Mouse (Mus musculus) cerebellum, adult 11 months (tissue): ENCODE measurements around the gene Srcin1.

Experiments used
- DNase-seq: peaks from one replicate; pipeline ENCODE4 v3.0.0; 2022

Gene Srcin1

GRCm38 (mm10) chr11:97500720-97501448 is 75.1 kb downstream of the Srcin1 start:
- DNase-seq, result no peak

DNA sequence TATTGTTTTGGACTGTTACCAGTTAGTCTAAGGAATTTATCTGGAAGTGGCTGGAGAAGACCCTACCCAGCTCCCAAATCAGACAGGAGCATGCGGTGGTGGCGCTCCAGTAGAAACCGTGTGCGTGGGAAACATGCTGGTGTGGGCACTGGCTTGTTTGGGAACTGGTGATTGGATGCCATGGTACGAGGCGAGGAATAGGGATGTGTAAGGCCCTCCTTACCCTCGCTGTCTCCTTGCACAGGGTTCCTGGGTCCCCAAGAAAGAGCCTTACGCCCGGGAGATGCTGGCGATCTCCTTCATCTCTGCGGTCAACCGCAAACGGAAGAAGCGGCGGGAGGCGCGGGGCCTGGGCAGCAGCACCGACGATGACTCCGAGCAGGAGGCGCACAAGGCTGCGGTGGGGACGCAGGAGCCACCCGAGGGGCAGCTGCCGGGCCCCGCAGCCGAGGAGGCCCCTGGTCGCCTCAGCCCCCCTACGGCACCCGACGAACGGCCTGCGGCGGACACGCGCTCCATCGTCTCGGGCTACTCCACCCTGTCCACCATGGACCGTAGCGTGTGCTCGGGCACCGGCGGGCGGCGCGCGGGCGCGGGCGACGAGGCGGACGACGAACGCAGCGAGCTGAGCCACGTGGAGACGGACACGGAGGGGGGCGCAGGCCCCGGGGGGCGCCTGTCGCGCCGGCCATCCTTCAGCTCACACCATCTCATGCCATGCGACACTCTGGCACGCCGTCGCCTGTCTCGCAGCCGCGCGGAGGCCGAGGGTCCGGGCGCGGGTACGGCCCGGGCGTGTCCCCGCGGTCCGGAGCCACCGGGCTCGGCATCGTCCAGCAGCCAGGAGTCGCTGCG is 75.9 kb downstream of the Srcin1 start, which contains the start of gene 4933428G20Rik:
4933428G20Rik (minus strand) TSS at position 476 of the 855 bp plus-strand sequence.
- DNase-seq, result no peak

- DNase-seq, result no peak
Observed at GRCm38 (mm10) chr11:97497543-97497942, 78.4 kb downstream of the Srcin1 start.

GRCm38 (mm10) chr11:97492836-97493235 is 83.2 kb downstream of the Srcin1 start:
- no peak for DNase-seq

DNA sequence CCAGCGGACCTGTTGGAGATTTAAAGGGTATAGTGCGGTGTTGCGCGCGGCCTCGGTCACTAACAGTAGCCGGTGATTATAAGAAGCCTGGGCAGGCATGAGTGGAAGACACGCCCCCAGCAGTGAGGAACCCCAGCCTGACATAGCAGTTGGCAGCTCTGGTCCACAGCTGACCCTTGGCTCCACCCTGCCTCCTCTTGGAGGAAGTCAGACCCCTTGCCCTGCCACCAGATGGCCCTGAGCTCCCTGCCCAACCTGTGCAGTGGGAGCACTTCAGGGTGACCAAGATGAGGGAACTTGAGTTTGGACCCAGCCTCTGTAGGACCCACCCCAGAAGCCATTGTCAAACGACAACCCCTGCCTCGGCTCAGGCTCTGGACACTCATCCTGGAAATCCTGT is 84.3 kb downstream of the Srcin1 start:
- DNase-seq, result no peak

GRCm38 (mm10) chr11:97489589-97490324 is 86.2 kb downstream of the Srcin1 start:
- DNase-seq, result peak; percentile 73

GRCm38 (mm10) chr11:97487656-97488055 is 88.3 kb downstream of the Srcin1 start:
- DNase-seq, result no peak

GRCm38 (mm10) chr11:97485661-97486060 is 90.3 kb downstream of the Srcin1 start:
- no peak for DNase-seq

DNA sequence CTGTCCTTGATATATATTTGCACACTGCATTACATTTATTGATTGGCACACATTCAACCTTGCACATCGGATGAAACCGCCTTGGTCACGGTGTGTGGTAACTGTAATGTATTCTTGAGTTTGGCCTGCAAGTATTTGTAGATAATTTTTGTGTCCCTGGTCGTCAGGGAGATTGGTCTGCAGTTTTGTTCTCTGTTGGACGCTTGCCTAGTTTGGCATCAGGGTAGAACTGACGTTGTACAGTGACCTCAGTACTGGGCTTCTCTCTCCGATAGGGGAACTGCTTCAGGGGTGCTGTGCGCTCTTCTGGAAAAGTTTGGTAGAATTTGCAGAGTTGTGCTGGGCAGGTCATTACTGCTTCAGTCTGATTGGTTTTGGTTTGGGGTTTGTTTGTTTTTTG is 96.2 kb downstream of the Srcin1 start:
- DNase-seq, result no peak

DNA sequence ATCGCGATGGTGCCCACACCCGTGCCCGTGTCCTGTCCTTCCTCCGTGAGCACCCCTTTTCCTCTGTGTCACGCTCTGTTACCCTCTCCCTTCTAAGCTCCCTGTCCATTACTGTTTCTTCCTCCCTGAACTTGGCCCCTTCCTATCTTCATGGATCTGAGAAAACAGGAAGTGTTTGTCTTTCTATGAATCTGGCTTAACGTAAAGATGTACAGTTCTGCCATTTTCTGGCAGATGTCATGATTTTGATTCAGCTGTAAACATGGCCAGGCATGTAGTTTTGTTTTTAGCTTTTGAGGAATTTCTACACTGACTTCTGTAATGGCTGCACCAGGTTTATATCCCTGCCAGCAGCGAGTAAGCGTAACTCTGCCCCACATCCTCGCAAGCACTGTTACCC is 96.9 kb downstream of the Srcin1 start:
- DNase-seq, result no peak

DNA sequence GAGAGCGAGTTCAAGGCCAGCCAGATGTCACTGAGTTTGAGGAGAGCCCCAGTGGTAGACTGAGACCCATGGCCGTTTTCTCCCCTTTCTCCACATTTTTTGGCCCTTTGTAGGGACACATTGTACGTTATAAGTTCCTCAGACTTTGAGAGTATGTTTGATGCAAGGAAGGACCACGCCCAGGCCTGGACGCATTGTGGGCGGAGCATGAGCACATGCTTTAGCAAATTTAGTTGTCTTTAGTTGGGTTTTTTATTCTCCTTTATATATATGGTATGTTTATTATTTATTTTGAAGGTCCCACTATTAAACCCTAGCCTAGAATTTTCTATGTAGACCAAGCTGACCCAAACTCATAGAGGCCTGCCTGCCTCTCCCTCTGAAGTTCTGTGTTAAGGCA is 97.6 kb downstream of the Srcin1 start:
- DNase-seq, result no peak

- DNase-seq, result no peak
Observed at GRCm38 (mm10) chr11:97477431-97477830, 98.6 kb downstream of the Srcin1 start.

- peak; percentile 70 for DNase-seq
Observed at GRCm38 (mm10) chr11:97476334-97477095, 99.5 kb downstream of the Srcin1 start.

GRCm38 (mm10) chr11:97471276-97471675 is 104.7 kb downstream of the Srcin1 start:
- no peak for DNase-seq

- DNase-seq, result no peak
Observed at GRCm38 (mm10) chr11:97469828-97470227, 106.2 kb downstream of the Srcin1 start.

DNA sequence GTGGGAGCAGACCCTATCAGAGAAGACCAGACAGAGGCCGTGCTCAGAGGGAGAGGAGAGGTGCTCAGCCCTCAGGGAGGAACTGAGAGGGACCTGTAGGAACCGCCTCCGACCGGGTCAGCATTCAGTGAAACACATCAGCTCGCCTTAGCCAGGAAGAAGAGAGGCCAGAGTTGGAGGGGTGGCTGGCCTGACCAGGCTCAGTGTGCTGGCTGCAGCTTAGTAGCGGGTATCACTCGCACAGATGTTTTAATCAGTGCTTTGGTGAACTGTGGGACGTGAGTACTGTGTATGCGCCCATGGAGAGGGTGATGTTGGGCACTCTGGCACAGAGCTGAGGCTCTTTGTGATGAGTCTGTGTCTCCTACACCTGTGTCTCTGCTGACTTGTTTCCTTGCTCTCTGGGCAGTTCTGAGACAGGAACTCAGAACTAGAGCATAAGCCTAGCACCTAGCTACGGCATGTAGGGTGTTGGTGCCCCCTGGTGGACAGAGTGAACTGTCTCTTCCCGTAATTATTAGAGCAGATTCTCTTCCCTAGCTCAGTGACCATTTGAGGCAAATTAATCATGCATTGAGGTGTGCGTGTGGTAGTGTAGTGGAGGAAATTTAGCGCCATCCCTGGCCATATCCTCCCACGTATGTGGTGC is 107.2 kb downstream of the Srcin1 start:
- peak; percentile 86 for DNase-seq

DNA sequence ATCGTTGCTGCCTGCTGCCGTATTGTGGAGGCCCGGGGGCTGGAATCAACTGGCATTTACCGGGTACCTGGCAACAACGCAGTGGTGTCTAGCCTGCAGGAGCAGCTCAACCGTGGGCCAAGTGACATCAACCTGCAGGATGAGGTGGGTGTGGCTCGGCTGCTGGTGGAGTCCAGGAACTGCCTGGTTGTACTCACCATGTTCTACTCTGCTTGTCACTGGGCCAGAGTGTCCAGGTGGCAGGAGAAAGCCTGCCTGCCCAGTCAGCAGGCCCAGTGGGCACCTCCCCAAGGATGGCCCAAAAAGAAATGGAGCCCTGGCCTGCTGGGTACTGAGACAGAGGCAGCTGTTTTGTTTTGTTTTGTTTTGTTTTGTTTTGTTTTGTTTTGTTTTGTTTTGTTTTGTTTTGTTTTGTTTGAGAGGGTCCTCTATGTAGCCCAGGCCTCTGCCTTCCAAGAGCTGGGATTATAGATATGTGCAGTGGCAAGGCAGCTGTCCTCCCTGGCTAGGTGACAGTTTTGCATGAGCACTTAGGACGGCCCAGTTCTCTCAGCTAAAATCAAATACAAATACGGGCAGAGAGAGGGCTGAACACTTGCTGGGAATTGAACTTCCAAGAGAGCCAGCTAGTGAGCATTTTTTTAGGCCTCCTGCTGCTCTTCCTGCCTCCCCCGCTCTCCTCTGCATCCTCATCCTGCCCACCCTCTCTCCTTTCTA is 109.4 kb downstream of the Srcin1 start:
- DNase-seq, result peak; percentile 90

DNA sequence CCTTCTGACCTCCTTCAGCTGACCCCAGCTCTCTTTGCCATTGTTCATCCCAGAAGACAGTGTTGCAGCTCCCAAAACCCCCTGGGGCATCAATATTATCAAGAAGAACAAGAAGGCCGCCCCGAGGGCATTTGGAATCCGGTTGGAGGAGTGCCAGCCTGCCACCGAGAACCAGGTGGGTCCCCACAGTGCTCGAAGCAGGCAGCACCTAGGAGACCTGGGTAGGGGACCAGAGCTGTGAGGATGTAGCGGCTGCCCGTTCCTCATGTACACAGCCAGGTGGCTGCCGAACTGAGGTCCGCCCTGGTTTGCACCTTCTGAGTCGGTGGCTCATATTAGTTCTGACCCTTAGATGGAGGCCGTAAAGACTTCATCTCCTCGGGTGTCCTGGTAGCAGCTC is 110.0 kb downstream of the Srcin1 start:
- DNase-seq, result no peak

GRCm38 (mm10) chr11:97463991-97464390 is 112.0 kb downstream of the Srcin1 start:
- DNase-seq, result no peak

DNA sequence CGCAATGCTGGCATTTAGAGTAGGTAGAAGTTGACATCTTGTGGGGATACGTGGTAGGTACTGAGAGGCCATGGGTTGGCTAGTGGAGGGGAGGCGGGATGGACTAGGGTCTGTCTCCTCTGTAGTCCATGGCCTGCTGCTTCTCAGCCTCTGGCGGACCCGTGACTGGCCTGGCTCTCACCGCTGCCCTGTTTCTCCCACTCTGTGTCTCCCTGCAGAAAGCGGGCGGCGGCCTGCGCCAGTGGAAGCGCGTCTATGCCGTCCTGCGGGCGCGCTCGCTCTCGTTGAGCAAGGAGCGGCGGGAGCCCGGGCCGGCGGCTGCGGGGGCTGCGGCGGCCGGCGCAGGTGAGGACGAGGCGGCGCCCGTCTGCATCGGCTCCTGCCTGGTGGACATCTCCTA is 112.8 kb downstream of the Srcin1 start:
- no peak for DNase-seq

GRCm38 (mm10) chr11:97462538-97462937 is 113.4 kb downstream of the Srcin1 start:
- no peak for DNase-seq
